Mouse (Mus musculus): ENCODE results near the gene Frmd4a. TPM values are rescaled to one million over a fixed set of nuclear protein-coding genes. Genes with fewer than 3 reads are reported as not detected.
A peak's percentile ranks its signal among the peaks of the same experiment; 100 is the strongest.

Frmd4a gene
- polyA plus RNA-seq, 1 experiment = 106 TPM

- DNase-seq (ENCODE audit: low read depth) = no peak
- TF ChIP-seq POLR2A (IDR thresholded peaks at IDR 0.05; ENCODE audit: borderline replicate concordance, extremely low read depth, insufficient read depth, insufficient read length, poor library complexity, severe bottlenecking) (no peak), CTCF (IDR thresholded peaks at IDR 0.05; ENCODE audit: borderline replicate concordance, extremely low read depth, insufficient read depth, insufficient read length) (no peak)
Observed at GRCm38 (mm10) chr2:4593878-4594387, 576.4 kb downstream of the Frmd4a start.

GRCm38 (mm10) chr2:4596992-4597391 is 579.5 kb downstream of the Frmd4a start:
- TF ChIP-seq CTCF (IDR thresholded peaks at IDR 0.05; ENCODE audit: borderline replicate concordance, extremely low read depth, insufficient read depth, insufficient read length) (no peak), POLR2A (IDR thresholded peaks at IDR 0.05; ENCODE audit: borderline replicate concordance, extremely low read depth, insufficient read depth, insufficient read length, poor library complexity, severe bottlenecking) (no peak)
- no peak for DNase-seq (ENCODE audit: low read depth)

- peak; percentile 94 for DNase-seq (ENCODE audit: low read depth)
- TF ChIP-seq POLR2A (IDR thresholded peaks at IDR 0.05; ENCODE audit: borderline replicate concordance, extremely low read depth, insufficient read depth, insufficient read length, poor library complexity, severe bottlenecking) (no peak), CTCF (IDR thresholded peaks at IDR 0.05; ENCODE audit: borderline replicate concordance, extremely low read depth, insufficient read depth, insufficient read length) (peak; percentile 74; the same call in 1 of the 2 replicates)
Observed at GRCm38 (mm10) chr2:4601034-4601890, 583.7 kb downstream of the Frmd4a start.

- DNase-seq (ENCODE audit: low read depth) = peak; percentile 44
- no peak for TF ChIP-seq CTCF (IDR thresholded peaks at IDR 0.05; ENCODE audit: borderline replicate concordance, extremely low read depth, insufficient read depth, insufficient read length)
- TF ChIP-seq POLR2A (IDR thresholded peaks at IDR 0.05; ENCODE audit: borderline replicate concordance, extremely low read depth, insufficient read depth, insufficient read length, poor library complexity, severe bottlenecking) = no peak
Observed at GRCm38 (mm10) chr2:4603361-4603945, 585.9 kb downstream of the Frmd4a start.

- TF ChIP-seq CTCF (IDR thresholded peaks at IDR 0.05; ENCODE audit: borderline replicate concordance, extremely low read depth, insufficient read depth, insufficient read length) (no peak), POLR2A (IDR thresholded peaks at IDR 0.05; ENCODE audit: borderline replicate concordance, extremely low read depth, insufficient read depth, insufficient read length, poor library complexity, severe bottlenecking) (no peak)
- DNase-seq (ENCODE audit: low read depth) = no peak
Observed at GRCm38 (mm10) chr2:4606559-4606958, 589.0 kb downstream of the Frmd4a start.

GRCm38 (mm10) chr2:4608253-4608652 is 590.7 kb downstream of the Frmd4a start:
- DNase-seq (ENCODE audit: low read depth) = peak; percentile 44
- TF ChIP-seq POLR2A (IDR thresholded peaks at IDR 0.05; ENCODE audit: borderline replicate concordance, extremely low read depth, insufficient read depth, insufficient read length, poor library complexity, severe bottlenecking) (no peak), CTCF (IDR thresholded peaks at IDR 0.05; ENCODE audit: borderline replicate concordance, extremely low read depth, insufficient read depth, insufficient read length) (no peak)

GRCm38 (mm10) chr2:4609433-4609832 is 591.9 kb downstream of the Frmd4a start:
- DNase-seq (ENCODE audit: low read depth) = no peak
- TF ChIP-seq CTCF (IDR thresholded peaks at IDR 0.05; ENCODE audit: borderline replicate concordance, extremely low read depth, insufficient read depth, insufficient read length) (no peak), POLR2A (IDR thresholded peaks at IDR 0.05; ENCODE audit: borderline replicate concordance, extremely low read depth, insufficient read depth, insufficient read length, poor library complexity, severe bottlenecking) (no peak)

GRCm38 (mm10) chr2:4611295-4611694 is 593.8 kb downstream of the Frmd4a start:
- no peak for DNase-seq (ENCODE audit: low read depth)
- TF ChIP-seq CTCF (IDR thresholded peaks at IDR 0.05; ENCODE audit: borderline replicate concordance, extremely low read depth, insufficient read depth, insufficient read length) = no peak
- TF ChIP-seq POLR2A (IDR thresholded peaks at IDR 0.05; ENCODE audit: borderline replicate concordance, extremely low read depth, insufficient read depth, insufficient read length, poor library complexity, severe bottlenecking) = no peak

- TF ChIP-seq POLR2A (IDR thresholded peaks at IDR 0.05; ENCODE audit: borderline replicate concordance, extremely low read depth, insufficient read depth, insufficient read length, poor library complexity, severe bottlenecking) (no peak), CTCF (IDR thresholded peaks at IDR 0.05; ENCODE audit: borderline replicate concordance, extremely low read depth, insufficient read depth, insufficient read length) (no peak)
Observed at GRCm38 (mm10) chr2:4611704-4612103, 594.2 kb downstream of the Frmd4a start.

GRCm38 (mm10) chr2:4614276-4614929 is 596.9 kb downstream of the Frmd4a start:
- peak; percentile 60 for DNase-seq (ENCODE audit: low read depth)

More at GRCm38 (mm10) chr2:4611704-4612103, 594.2 kb downstream of the Frmd4a start:
- no peak for DNase-seq (ENCODE audit: low read depth)

GRCm38 (mm10) chr2:4615014-4615546 is 597.6 kb downstream of the Frmd4a start:
- DNase-seq (ENCODE audit: low read depth) = no peak

More at GRCm38 (mm10) chr2:4615014-4615546, 597.6 kb downstream of the Frmd4a start:
- TF ChIP-seq POLR2A (IDR thresholded peaks at IDR 0.05; ENCODE audit: borderline replicate concordance, extremely low read depth, insufficient read depth, insufficient read length, poor library complexity, severe bottlenecking) (no peak), CTCF (IDR thresholded peaks at IDR 0.05; ENCODE audit: borderline replicate concordance, extremely low read depth, insufficient read depth, insufficient read length) (no peak)
